Mouse (Mus musculus): ENCODE data around the gene Higd2a.
"Not testable (repeated sequence)": the region's sequence is repeated elsewhere in the genome, so short reads cannot be mapped to it uniquely, and the experiment has no call there.

Gene Higd2a

DNA sequence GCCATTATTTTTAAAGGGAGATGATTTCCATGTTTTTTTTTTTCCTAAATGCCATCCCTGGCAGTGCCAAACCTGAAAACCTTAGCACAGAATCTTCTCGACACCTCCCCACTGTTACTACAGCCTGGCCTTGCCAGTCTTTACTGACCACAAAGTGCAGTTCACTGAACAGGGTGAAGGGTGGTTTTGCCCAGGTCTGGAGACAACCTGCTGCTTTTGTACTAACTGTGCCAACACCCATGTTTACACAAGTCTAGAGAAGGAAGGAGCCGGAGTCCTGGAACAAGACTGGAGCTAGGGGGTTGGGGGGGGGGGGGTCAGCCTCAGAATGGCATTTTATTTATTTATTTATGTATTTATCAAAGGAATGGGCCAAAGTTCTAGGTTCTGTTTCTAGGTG lies 8.6 kb upstream of the Higd2a start:
- DNase-seq (ENCODE audit: low read depth in 1 of 2, low spot score in 2 of 2): no peak

DNA sequence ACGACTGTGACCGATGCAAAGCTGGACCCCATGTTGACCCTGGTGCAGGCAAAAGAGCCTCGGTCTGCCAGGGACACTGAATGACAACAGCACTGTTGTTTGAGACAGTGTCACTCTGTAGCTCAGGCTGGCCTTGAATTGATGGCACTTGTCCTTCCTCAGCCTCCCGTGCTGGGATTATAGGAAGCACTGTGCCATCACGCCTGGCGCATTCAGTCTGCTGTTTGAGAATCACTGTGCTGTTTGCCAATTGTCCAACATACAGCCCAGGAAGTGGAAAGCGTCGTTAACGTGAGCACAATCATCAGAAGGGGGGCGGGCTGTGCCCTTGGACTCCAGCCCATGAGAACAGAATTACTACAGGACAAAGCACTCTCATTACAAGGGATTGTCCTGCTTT lies 7.9 kb upstream of the Higd2a start:
- DNase-seq (ENCODE audit: low read depth in 1 of 2, low spot score in 2 of 2): no peak

DNA sequence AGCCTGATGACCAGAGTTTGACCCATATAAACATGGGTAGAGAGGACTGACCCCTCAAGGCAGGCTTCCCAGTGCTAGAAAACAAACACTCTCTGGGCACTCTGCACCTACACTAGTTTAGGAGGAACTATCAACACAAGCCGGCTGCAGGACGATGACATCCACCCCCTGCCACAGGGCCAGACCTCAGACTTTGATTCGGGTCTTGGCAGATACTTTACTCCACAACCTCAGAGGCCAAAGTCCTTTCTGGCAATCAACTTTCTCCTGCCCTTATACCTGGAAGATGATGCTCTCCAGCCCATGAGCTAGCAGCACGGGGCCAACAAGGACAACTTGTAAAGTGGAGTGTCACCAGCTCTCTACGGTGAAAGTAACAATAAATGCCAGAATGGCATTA lies 7.1 kb upstream of the Higd2a start:
- no peak for DNase-seq (ENCODE audit: low read depth in 1 of 2, low spot score in 2 of 2)

DNA sequence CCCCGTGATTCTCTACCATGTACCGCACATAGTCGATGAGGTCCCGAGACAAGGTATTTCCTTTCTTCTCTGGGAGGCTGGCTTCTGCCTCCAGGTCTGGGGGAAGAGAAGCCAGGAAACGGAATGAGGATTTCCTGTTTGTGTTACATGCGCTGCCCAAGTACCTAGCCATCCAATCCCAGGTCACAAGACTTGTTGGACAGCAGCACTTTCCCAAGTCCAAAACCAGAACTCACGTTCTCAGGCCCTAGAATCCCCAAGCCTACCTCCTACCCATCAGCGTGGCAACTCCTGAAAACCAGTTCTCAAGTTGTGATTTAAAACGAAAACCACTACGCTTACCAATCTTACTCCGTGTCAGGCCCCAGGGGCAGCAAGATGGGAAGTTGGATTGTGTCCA lies 4.2 kb upstream of the Higd2a start:
- DNase-seq (ENCODE audit: low read depth in 1 of 2, low spot score in 2 of 2): no peak

DNA sequence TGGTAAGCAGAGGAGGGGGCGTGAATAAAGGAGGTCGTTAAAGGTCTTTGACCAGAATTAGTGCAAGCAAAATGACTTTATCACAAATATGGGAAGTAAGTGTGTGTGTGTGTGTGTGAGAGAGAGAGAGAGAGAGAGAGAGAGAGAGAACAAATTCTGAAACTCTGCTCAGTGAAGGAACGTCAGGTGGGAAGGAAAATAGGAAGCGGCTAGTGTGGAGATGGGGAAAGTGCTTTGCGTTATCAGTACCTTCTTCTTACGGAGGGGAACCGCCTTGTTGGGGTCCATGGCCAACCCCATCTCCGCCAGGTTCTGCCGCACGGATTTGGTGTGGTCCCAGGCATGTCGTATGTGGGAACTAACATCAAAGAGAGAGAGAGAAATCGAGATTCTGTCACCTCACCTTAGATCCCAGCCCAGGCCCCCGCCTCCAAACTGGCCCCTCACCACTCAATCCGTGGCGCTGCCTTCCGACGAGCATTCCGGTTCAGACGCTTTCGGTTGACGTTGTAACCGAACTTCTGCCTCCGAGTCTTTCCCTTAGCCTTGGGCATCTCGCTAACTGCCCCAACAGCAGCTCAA lies 502 bp upstream of the Higd2a start:
- no peak for DNase-seq (ENCODE audit: low read depth in 1 of 2, low spot score in 2 of 2)

DNA sequence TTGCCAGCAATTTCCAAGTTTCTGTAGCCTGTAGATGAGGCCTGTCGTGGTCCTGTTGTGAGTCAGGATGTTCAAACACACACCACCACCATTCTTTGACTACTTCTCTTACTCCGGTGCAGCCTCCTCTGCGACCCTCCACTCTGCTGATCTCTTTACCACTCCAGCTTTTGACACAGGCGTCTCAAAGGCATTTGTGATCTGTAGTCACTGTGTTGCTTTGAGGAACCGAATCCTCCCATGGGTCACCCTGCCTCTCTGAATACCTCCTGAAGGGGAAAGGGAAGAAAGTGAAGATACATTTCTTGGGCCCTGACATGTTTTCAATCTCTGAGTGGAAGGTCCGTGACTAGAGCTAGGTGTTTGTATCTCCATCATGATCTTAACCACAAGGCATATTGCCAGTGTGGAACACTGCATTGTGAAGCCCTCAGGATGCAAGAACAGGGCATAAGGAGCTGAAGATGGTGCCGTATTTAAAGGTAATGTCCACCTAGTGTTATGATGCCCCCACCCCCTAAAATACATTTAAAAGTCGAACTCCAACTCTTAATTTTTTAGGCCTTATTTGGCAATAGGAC lies 1.9 kb downstream of the Higd2a start:
- DNase-seq (ENCODE audit: low read depth in 1 of 2, low spot score in 2 of 2): no peak

DNA sequence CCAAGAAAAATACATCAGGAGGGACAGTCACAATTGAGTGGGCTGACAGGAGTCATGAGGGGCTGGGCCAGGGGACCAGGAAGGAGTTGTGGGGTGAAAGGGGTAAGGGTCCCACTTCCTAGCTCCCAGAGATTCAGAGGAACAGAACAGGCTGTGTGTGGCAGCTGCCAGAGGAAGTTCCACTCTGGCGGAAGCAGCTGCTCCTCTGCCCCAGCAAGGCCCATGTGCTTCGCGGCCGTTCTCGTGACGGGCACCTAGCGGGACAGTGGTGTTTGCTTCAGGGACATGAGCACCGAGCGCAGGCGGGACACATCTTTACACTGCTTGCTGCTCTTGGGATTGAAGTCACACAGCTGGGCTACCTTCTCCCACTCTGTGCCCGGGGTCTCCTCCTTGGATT lies 3.6 kb downstream of the Higd2a start:
- no peak for DNase-seq (ENCODE audit: low read depth in 1 of 2, low spot score in 2 of 2)

DNA sequence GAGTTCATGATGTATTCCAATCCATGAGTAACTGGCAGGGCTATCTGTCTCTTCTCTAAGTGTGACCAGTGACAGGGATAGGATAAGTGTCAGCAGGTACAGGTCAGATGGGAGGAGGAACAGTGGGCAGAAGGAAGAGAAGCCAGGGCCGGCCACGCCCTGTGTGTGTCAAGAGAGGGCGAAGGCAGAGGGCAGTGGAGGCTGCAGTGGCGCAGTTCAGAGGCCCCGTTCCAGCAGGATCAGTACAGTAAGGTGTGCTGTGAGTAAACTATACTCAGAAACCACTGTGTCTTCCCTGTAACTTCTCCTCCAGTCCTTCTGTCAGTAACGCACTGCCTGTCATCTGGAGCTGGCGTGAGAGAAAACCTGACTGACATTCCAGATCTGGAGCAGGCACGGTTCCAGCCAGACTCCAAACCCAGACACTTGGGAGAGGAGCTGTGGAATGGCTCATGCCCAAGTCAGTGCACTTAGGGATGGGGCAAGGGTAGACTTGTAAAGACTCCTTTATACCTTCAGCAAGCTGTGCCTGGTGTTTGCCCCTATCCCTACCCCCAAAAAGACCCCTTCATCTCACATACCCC lies 6.2 kb downstream of the Higd2a start:
- DNase-seq (ENCODE audit: low read depth in 1 of 2, low spot score in 2 of 2): no peak

DNA sequence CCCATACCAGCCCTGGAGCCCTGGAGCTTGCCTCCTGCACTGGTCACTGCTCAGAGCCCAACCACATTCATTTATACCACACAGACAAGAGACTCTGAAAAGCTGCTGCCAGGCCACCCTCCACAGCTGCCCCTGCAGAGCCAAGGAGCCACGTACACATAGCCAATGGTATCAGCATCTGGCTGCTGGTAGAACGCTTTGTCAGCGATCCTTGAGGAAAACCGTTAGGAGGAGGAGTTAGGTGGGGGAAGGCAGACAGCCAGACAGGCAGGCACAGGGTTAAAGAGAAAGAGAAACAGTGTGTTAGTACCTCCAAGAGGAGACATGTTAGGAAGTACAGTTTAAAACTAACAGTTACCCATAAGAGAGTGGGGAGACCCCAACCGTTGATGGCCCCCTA lies 6.9 kb downstream of the Higd2a start:
- DNase-seq (ENCODE audit: low read depth in 1 of 2, low spot score in 2 of 2): no peak

DNA sequence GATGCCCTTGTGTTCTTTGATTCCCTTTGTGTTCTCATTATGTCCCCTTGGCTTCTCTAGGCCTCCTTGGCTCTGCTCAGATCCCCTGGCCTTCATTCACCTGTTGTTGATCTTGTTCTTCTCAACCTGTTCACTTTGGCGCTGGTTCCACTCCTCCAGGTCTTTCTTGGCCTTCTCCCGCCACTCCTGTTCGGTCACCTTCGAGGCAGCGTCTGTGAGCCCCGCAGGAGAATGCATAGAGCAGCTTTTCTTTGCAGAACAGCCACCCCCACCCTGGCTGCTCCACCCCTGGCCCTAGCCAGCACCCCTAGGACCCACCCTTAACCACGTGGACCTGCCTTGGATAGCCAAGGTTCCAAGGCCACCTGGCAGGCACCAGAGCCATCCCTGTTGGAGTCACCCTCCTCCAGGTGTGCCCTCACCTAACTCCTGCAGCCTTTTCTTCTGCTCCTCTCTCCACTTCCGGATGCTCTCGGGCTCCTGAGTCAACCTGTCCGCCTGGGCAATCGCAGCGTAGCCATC lies 8.7 kb downstream of the Higd2a start:
- no peak for DNase-seq (ENCODE audit: low read depth in 1 of 2, low spot score in 2 of 2)

DNA sequence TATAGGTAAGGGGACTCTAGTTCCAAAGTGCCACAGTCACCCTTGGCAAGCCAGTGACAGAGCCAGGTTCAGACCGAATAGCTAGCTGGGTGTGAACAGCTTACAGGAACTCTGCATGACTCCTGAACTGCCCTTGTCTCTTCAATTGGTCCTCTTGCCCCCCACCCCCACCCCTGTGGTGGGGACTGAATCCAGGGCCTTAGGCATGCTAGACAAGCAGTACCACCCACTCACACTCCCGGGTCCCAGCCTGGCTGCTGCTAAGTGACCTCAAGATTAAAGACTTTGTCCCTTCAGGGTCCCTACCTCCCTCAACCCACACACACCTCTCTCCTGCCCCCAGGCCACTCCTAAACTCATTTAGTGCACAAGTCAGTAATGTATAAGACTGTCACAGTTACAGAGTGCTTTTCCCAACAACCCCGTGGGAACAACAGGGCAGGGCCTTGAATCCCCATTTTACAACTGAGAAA lies 12.7 kb downstream of the Higd2a start:
- no peak for DNase-seq (ENCODE audit: low read depth in 1 of 2, low spot score in 2 of 2)

DNA sequence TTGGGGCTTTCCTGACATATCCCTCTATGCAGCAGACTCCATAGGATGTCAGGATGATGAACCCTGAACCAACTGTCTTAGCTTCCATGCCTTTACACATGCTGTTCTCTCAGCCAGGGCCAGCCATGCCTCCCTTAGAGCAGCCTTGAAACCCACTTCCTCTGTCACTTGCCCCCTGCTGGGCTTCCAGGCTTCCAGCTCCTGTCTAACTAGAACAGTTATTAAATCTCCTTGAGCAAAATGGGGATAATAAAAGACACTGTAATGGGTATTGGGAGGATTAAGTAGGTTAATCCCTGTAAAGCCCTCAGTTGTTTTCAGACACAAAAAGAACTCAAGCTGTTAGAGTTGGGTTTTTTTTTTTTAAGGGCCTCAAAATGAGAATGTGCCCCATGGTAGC lies 13.5 kb downstream of the Higd2a start:
- DNase-seq (ENCODE audit: low read depth in 1 of 2, low spot score in 2 of 2): no peak

DNA sequence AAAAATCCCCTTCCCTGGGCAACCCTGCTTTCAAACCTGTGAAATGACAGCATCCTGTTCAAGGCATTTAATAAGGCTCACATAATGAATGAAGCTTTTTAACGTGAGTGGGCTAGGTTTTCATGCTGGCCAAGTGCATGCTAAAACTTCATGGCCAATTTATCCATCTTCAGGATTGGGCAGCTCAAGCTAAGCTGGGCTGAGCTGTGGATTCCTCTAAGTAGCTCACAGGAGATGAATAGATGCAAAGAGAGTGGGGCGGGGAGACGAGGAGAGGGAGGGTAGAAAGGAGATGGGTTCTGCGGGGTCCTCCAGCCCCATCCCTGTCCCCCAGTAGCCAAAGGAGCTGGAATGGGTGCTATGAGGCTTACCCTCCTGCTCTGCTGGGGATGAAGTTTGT lies 14.2 kb downstream of the Higd2a start:
- no peak for DNase-seq (ENCODE audit: low read depth in 1 of 2, low spot score in 2 of 2)

DNA sequence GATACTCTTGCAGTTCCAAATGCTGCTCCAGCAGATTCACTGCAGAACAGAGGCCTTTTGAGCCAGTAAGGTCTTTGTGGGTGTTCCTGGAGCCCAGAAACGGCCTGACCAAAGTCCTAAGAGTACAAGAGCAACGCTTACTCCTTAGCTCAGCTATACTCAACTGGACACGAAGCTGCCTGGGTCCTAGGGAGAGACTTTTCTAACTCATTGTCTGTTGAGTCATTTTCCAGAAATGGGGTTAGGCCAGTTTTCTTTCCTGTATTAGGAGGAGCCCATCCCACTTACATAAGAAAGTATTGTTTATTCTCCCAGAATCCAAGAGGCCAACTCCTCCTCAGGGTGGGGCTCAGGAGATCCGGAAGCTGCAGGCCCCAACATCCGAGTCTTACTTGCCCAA lies 15.4 kb downstream of the Higd2a start:
- DNase-seq (ENCODE audit: low read depth in 1 of 2, low spot score in 2 of 2): no peak

DNA sequence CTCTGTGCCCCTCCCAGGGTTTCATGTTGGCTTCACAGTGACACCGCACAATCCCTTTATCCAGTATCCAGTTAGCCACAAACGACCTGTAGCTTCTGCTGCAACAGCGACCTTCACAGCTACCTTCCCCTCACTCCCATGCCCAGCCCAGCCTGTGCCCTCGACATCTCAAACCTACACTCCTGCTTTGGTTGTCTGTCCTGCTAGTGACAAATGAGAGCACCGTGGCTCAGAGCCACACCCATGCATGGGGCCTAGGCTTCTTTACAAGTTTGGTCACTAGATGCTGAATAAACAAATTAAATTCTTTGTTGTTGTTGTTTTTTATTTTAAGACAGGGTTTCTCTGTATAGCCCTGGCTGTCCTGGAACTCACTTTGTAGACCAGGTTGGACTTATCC lies 17.2 kb downstream of the Higd2a start:
- DNase-seq (ENCODE audit: low read depth in 1 of 2, low spot score in 2 of 2): no peak

DNA sequence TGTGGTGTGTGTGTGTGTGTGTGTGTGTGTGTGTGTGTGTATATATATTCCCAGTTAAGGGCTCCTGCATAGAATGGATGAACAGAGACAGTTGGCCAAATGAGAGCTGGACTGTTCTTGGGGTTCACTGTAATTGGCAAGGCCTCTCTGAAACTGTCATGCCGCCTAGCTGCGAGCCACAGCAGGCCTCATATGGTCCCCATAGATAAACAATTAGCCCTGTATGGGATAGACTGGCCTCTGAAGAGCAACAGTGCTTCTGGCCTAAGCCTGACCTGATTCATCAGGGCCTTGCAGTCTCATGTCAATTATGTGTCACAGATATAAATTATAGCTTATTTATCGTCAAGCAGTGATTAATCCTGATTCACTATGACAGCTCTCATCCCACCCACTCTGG lies 18.0 kb downstream of the Higd2a start:
- DNase-seq (ENCODE audit: low read depth in 1 of 2, low spot score in 2 of 2): no peak

DNA sequence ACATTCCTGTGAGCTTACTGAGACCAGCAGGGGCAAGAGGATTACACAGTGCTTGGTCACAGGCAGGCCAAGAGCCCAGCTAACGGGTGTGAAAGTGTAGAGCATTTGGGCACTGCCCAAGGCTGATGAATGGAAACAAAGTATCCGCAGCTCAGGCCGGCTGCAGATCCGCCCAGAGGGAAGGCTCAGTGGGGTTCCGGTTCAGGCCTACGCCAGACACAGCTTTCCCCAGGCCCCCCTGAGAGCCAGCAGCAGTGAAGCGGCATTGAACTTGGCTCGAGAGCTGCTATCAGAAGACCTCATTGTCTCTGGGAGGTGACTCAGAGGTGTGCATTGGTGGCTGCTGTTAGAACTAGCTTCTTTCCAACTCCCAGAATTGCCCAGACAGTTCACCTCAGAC lies 18.7 kb downstream of the Higd2a start:
- no peak for DNase-seq (ENCODE audit: low read depth in 1 of 2, low spot score in 2 of 2)

DNA sequence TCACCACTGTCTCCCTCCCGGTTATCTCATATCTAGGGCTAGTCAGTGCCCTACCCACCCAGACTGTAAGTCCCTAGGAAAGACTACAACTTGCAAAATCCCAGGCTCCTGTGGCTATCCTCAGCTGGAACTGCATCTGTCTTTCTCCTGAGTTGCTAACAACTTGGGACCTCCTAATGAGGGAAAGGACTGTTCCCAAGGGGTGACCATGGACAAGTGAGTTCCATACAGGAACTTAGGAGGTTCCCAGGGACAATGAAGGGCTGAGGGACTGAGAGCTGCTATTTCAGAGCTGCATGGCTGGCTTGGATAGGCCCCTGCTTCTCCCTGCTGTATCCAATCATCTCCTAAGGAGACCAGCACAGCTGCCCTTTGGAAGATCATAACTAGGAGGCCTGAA lies 19.3 kb downstream of the Higd2a start:
- no peak for DNase-seq (ENCODE audit: low read depth in 1 of 2, low spot score in 2 of 2)

DNA sequence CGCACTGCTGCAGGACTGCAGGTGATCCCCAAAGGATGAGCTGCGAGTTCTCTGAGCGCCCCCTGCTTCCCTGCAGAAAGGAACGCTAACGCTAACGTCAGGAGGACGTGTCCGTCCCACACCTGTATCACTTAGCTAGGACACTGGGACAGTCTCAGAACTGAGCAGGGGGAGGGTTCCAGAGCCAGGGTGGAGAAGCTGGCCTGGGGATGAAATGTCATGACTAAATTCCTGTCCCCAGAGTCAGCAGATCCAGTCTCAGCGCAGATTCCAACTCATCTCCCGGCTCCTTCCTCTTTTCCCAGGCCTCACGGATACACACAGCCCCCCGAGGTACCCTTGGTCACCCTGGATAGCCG lies 20.6 kb downstream of the Higd2a start:
- no peak for DNase-seq (ENCODE audit: low read depth in 1 of 2, low spot score in 2 of 2)

DNA sequence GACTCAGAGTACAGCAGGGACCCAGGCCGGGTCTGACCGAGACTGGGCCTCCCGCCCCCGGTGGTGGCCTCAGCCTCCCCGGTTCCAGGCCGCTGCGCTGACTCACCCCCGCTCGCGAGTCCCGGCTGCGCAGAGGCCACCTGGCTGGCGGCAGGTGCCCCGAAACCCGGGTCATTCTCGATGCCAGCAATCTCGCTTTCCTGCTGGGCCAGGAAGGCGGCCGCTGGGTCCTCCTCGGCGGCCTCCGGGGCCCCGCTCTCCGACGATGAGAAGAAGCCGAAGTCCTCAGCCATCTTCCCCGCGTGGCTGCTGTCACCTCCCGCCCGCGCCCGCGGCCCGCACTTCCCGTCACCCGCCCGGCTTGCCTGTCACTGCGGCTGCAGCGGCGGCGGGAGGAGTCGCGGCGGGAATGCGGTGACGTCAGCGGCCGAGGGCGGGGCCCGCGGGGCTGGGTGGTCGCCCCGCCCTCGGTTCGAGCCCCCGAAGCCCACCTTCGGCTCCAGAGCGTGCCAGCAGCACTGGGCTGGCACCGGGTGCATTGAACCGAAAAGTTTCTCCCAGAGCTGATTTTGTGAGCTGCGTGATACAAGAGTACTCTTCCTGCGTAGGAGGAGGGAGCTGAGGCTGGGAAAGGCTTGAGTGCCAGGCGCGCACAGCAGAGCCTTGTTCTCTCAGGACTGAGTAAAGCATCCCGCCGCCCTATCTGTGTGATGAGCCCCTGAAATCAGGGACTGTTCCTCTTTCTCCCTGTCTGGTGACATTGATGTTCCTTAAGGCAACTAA lies 21.2 kb downstream of the Higd2a start, which contains the start of gene Cltb:
TSS of gene Cltb (minus strand) at position 373 of the 783 bp plus-strand sequence.
- DNase-seq (ENCODE audit: low read depth in 1 of 2, low spot score in 2 of 2): peak; percentile 31 to 61

DNA sequence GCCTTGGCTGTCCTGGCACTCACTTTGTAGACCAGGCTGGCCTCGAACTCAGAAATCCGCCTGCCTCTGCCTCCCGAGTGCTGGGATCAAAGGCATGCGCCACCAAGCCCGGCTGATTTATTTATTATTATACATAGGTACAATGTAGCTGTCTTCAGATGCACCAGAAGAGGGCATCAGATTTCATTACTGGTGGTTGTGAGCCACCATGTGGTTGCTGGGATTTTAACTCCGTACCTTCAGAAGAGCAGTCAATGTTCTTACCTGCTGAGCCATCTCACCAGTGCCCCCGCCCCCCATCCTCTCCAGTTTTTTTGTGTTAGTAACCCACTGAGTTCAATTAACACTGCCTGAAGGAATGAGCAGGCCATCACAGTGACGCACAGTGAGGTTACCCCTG lies 23.1 kb downstream of the Higd2a start:
- DNase-seq (ENCODE audit: low read depth in 1 of 2, low spot score in 2 of 2): not testable (repeated sequence)

DNA sequence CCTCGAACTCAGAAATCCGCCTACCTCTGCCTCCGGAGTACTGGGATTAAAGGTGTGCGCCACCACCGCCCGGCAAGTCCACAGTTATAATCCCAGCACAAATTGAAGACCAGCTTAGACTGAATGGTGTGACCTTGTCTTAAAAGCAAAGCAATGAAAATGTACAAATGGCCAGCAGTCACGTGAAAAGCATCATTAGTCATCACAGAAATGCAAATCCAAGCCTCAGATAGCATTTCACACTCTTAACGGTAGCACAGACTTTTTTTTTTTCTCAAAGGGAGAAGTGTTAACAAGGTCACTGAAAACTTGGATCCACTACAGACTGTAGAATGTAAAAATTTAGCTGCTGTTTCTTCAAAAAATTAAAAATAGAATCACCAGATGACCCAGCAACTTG lies 26.3 kb downstream of the Higd2a start:
- no peak for DNase-seq (ENCODE audit: low read depth in 1 of 2, low spot score in 2 of 2)

All from monocyte, adult 2 months (primary cell).